17 mouse cellular contexts compared by ENCODE assay signal in genomic region chr8:5965403-5966015, GRCm38 (mm10).
A peak's percentile ranks its signal among the peaks of the same experiment; 100 is the strongest.
DNase-seq lines count a peak whose midpoint lies in the region; ATAC-seq and TF ChIP-seq lines count a peak whose summit lies in the region.
"Had no signal": no experiment of that assay in that cellular context is flagged by ENCODE, and none has a peak within 500 bp of the region (broad histone marks: within the 10 kb centered on the region; RNA-seq: fewer than 3 reads in every experiment).

No protein-coding gene starts in this region.

- no peak overlapping the region for H3K27ac ChIP-seq in lung, embryonic 14.5 days (ENCODE audit: low read depth)
- H3K27ac ChIP-seq in limb, embryonic 10.5 days: no peak overlapping the region
- H3K27ac ChIP-seq: hindbrain, embryonic 13.5 days; layer of hippocampus, adult 2 months had no signal

- no peak for TF ChIP-seq POLR2A in lung, adult 2 months (IDR thresholded peaks at IDR 0.05; ENCODE audit: borderline replicate concordance, extremely low read depth, low read depth, low read length)

- H3K4me3 ChIP-seq in lung, embryonic 14.5 days (ENCODE audit: low read depth, low read length): no peak overlapping the region
- no peak overlapping the region for H3K4me3 ChIP-seq in lung, adult 2 months (replicated peaks; ENCODE audit: extremely low read depth, low read depth, low read length)
- no peak overlapping the region for H3K4me3 ChIP-seq in limb, embryonic 10.5 days
- H3K4me3 ChIP-seq: heart, embryonic 12.5 days; hindbrain, embryonic 13.5 days; layer of hippocampus, adult 2 months had no signal

- H3K9ac ChIP-seq in lung, embryonic 14.5 days: no peak overlapping the region
- H3K9ac ChIP-seq: heart, embryonic 12.5 days; hindbrain, embryonic 13.5 days had no signal

- peak; percentile 68 for ATAC-seq in lung, embryonic 14.5 days (ENCODE audit: insufficient read depth)
- ATAC-seq: Patski had no signal

- no peaks in the 10 kb centered on the region for H3K36me3 ChIP-seq in lung, embryonic 14.5 days (ENCODE audit: insufficient read depth)
- H3K36me3 ChIP-seq in limb, embryonic 10.5 days: no peaks in the 10 kb centered on the region
- H3K36me3 ChIP-seq: heart, embryonic 12.5 days; hindbrain, embryonic 13.5 days had no signal

- peak; percentile 20 for DNase-seq in lung, embryonic 14.5 days
- no peak for DNase-seq in lung, adult 2 months
- peak; percentile 87 for DNase-seq in Muller cell, postnatal 12 days (ENCODE audit: inconsistent ontology term)
- DNase-seq in embryo, embryonic 10 days (ENCODE audit: low spot score): peak; percentile 67
- DNase-seq in limb, embryonic 10.5 days (ENCODE audit: low spot score): peak; percentile 63
- DNase-seq in adrenal gland, adult (ENCODE audit: inconsistent age in 2 of 2, low spot score in 1 of 2): no peak
- DNase-seq in heart, postnatal 10 days: no peak
- no peak for DNase-seq in ovary, postnatal 10 days (ENCODE audit: low spot score)
- DNase-seq: adrenal gland, adult 2 months; cerebellum, postnatal 10 days; kidney, adult 9 months had no signal

- no peaks in the 10 kb centered on the region for H3K9me3 ChIP-seq in lung, embryonic 14.5 days (ENCODE audit: low read depth, low read length)
- H3K9me3 ChIP-seq in limb, embryonic 10.5 days (replicated peaks): no peaks in the 10 kb centered on the region
- H3K9me3 ChIP-seq: heart, embryonic 12.5 days; hindbrain, embryonic 13.5 days had no signal

- WGBS in lung, embryonic 14.5 days: 38% methylated on average over 6 of the region's 6 CpGs
- WGBS in lung, adult 2 months: 56% methylated on average over 6 of the region's 6 CpGs
- WGBS in limb, embryonic 10.5 days: 42% methylated on average over 6 of the region's 6 CpGs

- no peak for TF ChIP-seq CTCF in lung, embryonic 14.5 days (IDR thresholded peaks at IDR 0.05; ENCODE audit: low read depth)
- TF ChIP-seq CTCF in lung, adult 2 months (IDR thresholded peaks at IDR 0.05; ENCODE audit: insufficient read depth, low read length): no peak

- no peaks in the 10 kb centered on the region for H3K4me1 ChIP-seq in lung, embryonic 14.5 days (ENCODE audit: insufficient read depth)
- no peaks in the 10 kb centered on the region for H3K4me1 ChIP-seq in lung, adult 2 months (ENCODE audit: control insufficient read depth, insufficient read depth, low read length)
- peaks cover 6% of the 10 kb centered on the region for H3K4me1 ChIP-seq in limb, embryonic 10.5 days
- H3K4me1 ChIP-seq: heart, embryonic 12.5 days had no signal

- no peak overlapping the region for H3K4me2 ChIP-seq in lung, embryonic 14.5 days
- H3K4me2 ChIP-seq: heart, embryonic 12.5 days; hindbrain, embryonic 13.5 days; liver, embryonic 11.5 days had no signal

- intact Hi-C loops in heart, postnatal 10 days (cut with DNase I): no loop called here

- H3K27me3 ChIP-seq in lung, embryonic 14.5 days (ENCODE audit: insufficient read depth, low read length): no peaks in the 10 kb centered on the region
- no peaks in the 10 kb centered on the region for H3K27me3 ChIP-seq in limb, embryonic 10.5 days (ENCODE audit: low read depth, poor library complexity, severe bottlenecking)
- H3K27me3 ChIP-seq: CH12.LX; heart, embryonic 12.5 days; hindbrain, embryonic 13.5 days; Patski had no signal

Comparison
In these comparisons a context has a peak if more than half of its experiments do, and no peak if none do; other contexts are left out.
1. DNase-seq: peak in lung, embryonic 14.5 days (single experiment), Muller cell, postnatal 12 days (single experiment), embryo, embryonic 10 days (single experiment) and limb, embryonic 10.5 days (single experiment); none in lung, adult 2 months (single experiment), adrenal gland, adult (0 of 2), heart, postnatal 10 days (0 of 2) and ovary, postnatal 10 days (single experiment).